Mouse (Mus musculus): Measurements from ENCODE around the gene Fcer1a. TPM values are rescaled to one million over a fixed set of nuclear protein-coding genes. Genes with fewer than 3 reads are reported as not detected.

Fcer1a gene
- total RNA-seq, 1 experiment, result not detected

- H3K9me3 ChIP-seq (ENCODE audit: control insufficient read depth, insufficient read depth, low read depth, low read length), result no peaks in the 10 kb centered on the region
- no peaks in the 10 kb centered on the region for H3K4me1 ChIP-seq (ENCODE audit: control insufficient read depth in 2 of 2, insufficient read depth in 2 of 2, low read length in 2 of 2, poor library complexity in 1 of 2)
- in situ Hi-C loops (cut with MboI; ENCODE audit: low sequenced_read_pairs in 2 of 2, unreplicated experiment in 2 of 2), result no loop called here
- no peaks in the 10 kb centered on the region for H3K36me3 ChIP-seq (ENCODE audit: control insufficient read depth, insufficient read depth, low read length, poor library complexity, severe bottlenecking)
- TF ChIP-seq MAFK (IDR thresholded peaks at IDR 0.05; ENCODE audit: insufficient read depth, low read depth, low read length) (no peak), ZNF384 (IDR thresholded peaks at IDR 0.05; ENCODE audit: low read depth, low read length) (no peak), HCFC1 (IDR thresholded peaks at IDR 0.05; ENCODE audit: borderline replicate concordance, insufficient read depth, low read length) (no peak), ZC3H11A (IDR thresholded peaks at IDR 0.05; ENCODE audit: borderline replicate concordance, low read depth, low read length) (no peak), CHD2 (IDR thresholded peaks at IDR 0.05; ENCODE audit: low read depth, low read length) (no peak)
- no peak within 1 kb of the TSS for H3K9ac ChIP-seq (ENCODE audit: insufficient read depth, low read depth, low read length, poor library complexity, severe bottlenecking)
- H3K27ac ChIP-seq (ENCODE audit: insufficient read depth, low read depth, low read length, poor library complexity, severe bottlenecking), result no peak within 1 kb of the TSS
- DNase-seq (ENCODE audit: low read depth, low spot score), result no peak
- no peak within 1 kb of the TSS for H3K4me3 ChIP-seq (ENCODE audit: insufficient read depth in 1 of 2, low read depth in 1 of 2, low read length in 2 of 2, poor library complexity in 1 of 2, severe bottlenecking in 1 of 2)
Observed at GRCm38 (mm10) chr1:173212092-173212491, 14.9 kb downstream of the Fcer1a start, which contains the start of gene Olfr1404. Gene Olfr1404, plus strand, starts transcription at chr1:173212392.

- Histone ChIP-seq H3K4me1 (ENCODE audit: control insufficient read depth in 2 of 2, insufficient read depth in 2 of 2, low read length in 2 of 2, poor library complexity in 1 of 2) (no peaks in the 10 kb centered on the region), H3K9ac (ENCODE audit: insufficient read depth, low read depth, low read length, poor library complexity, severe bottlenecking) (no peak within 1 kb of the TSS), H3K36me3 (ENCODE audit: control insufficient read depth, insufficient read depth, low read length, poor library complexity, severe bottlenecking) (no peaks in the 10 kb centered on the region), H3K27ac (ENCODE audit: insufficient read depth, low read depth, low read length, poor library complexity, severe bottlenecking) (no peak within 1 kb of the TSS), H3K9me3 (ENCODE audit: control insufficient read depth, insufficient read depth, low read depth, low read length) (no peaks in the 10 kb centered on the region), H3K4me3 (ENCODE audit: insufficient read depth in 1 of 2, low read depth in 1 of 2, low read length in 2 of 2, poor library complexity in 1 of 2, severe bottlenecking in 1 of 2) (no peak within 1 kb of the TSS)
- no peak for DNase-seq (ENCODE audit: low read depth, low spot score)
- TF ChIP-seq ZC3H11A (IDR thresholded peaks at IDR 0.05; ENCODE audit: borderline replicate concordance, low read depth, low read length), result no peak
- TF ChIP-seq HCFC1 (IDR thresholded peaks at IDR 0.05; ENCODE audit: borderline replicate concordance, insufficient read depth, low read length), result no peak
- TF ChIP-seq CHD2 (IDR thresholded peaks at IDR 0.05; ENCODE audit: low read depth, low read length), result no peak
- TF ChIP-seq MAFK (IDR thresholded peaks at IDR 0.05; ENCODE audit: insufficient read depth, low read depth, low read length), result no peak
- TF ChIP-seq ZNF384 (IDR thresholded peaks at IDR 0.05; ENCODE audit: low read depth, low read length), result no peak
- in situ Hi-C loops (cut with MboI; ENCODE audit: low sequenced_read_pairs in 2 of 2, unreplicated experiment in 2 of 2), result no loop called here
Observed at GRCm38 (mm10) chr1:173197508-173197907, 29.5 kb downstream of the Fcer1a start, which contains the start of gene Olfr218. Gene Olfr218, plus strand, starts transcription at chr1:173197808.

- Histone ChIP-seq H3K36me3 (ENCODE audit: control insufficient read depth, insufficient read depth, low read length, poor library complexity, severe bottlenecking) (no peaks in the 10 kb centered on the region), H3K9ac (ENCODE audit: insufficient read depth, low read depth, low read length, poor library complexity, severe bottlenecking) (no peak overlapping the region), H3K4me3 (ENCODE audit: insufficient read depth in 1 of 2, low read depth in 1 of 2, low read length in 2 of 2, poor library complexity in 1 of 2, severe bottlenecking in 1 of 2) (no peak overlapping the region), H3K9me3 (ENCODE audit: control insufficient read depth, insufficient read depth, low read depth, low read length) (no peaks in the 10 kb centered on the region), H3K4me1 (ENCODE audit: control insufficient read depth in 2 of 2, insufficient read depth in 2 of 2, low read length in 2 of 2, poor library complexity in 1 of 2) (no peaks in the 10 kb centered on the region), H3K27ac (ENCODE audit: insufficient read depth, low read depth, low read length, poor library complexity, severe bottlenecking) (no peak overlapping the region)
- no peak for DNase-seq (ENCODE audit: low read depth, low spot score)
- TF ChIP-seq MAFK (IDR thresholded peaks at IDR 0.05; ENCODE audit: insufficient read depth, low read depth, low read length) (no peak), ZC3H11A (IDR thresholded peaks at IDR 0.05; ENCODE audit: borderline replicate concordance, low read depth, low read length) (no peak), ZNF384 (IDR thresholded peaks at IDR 0.05; ENCODE audit: low read depth, low read length) (no peak), CHD2 (IDR thresholded peaks at IDR 0.05; ENCODE audit: low read depth, low read length) (no peak), HCFC1 (IDR thresholded peaks at IDR 0.05; ENCODE audit: borderline replicate concordance, insufficient read depth, low read length) (no peak)
- in situ Hi-C loops (cut with MboI; ENCODE audit: low sequenced_read_pairs in 2 of 2, unreplicated experiment in 2 of 2), result no loop called here
Observed at GRCm38 (mm10) chr1:173196359-173196758, 30.7 kb downstream of the Fcer1a start.

GRCm38 (mm10) chr1:173192059-173192458 lies 35.0 kb downstream of the Fcer1a start:
- Histone ChIP-seq H3K27ac (ENCODE audit: insufficient read depth, low read depth, low read length, poor library complexity, severe bottlenecking) (no peak overlapping the region), H3K9me3 (ENCODE audit: control insufficient read depth, insufficient read depth, low read depth, low read length) (no peaks in the 10 kb centered on the region), H3K36me3 (ENCODE audit: control insufficient read depth, insufficient read depth, low read length, poor library complexity, severe bottlenecking) (no peaks in the 10 kb centered on the region), H3K4me1 (ENCODE audit: control insufficient read depth in 2 of 2, insufficient read depth in 2 of 2, low read length in 2 of 2, poor library complexity in 1 of 2) (no peaks in the 10 kb centered on the region), H3K4me3 (ENCODE audit: insufficient read depth in 1 of 2, low read depth in 1 of 2, low read length in 2 of 2, poor library complexity in 1 of 2, severe bottlenecking in 1 of 2) (no peak overlapping the region), H3K9ac (ENCODE audit: insufficient read depth, low read depth, low read length, poor library complexity, severe bottlenecking) (no peak overlapping the region)
- in situ Hi-C loops (cut with MboI; ENCODE audit: low sequenced_read_pairs in 2 of 2, unreplicated experiment in 2 of 2), result no loop called here
- no peak for DNase-seq (ENCODE audit: low read depth, low spot score)
- no peak for TF ChIP-seq HCFC1 (IDR thresholded peaks at IDR 0.05; ENCODE audit: borderline replicate concordance, insufficient read depth, low read length)
- TF ChIP-seq CHD2 (IDR thresholded peaks at IDR 0.05; ENCODE audit: low read depth, low read length), result no peak
- no peak for TF ChIP-seq ZNF384 (IDR thresholded peaks at IDR 0.05; ENCODE audit: low read depth, low read length)
- TF ChIP-seq MAFK (IDR thresholded peaks at IDR 0.05; ENCODE audit: insufficient read depth, low read depth, low read length), result no peak
- TF ChIP-seq ZC3H11A (IDR thresholded peaks at IDR 0.05; ENCODE audit: borderline replicate concordance, low read depth, low read length), result no peak

- H3K4me1 ChIP-seq (ENCODE audit: control insufficient read depth in 2 of 2, insufficient read depth in 2 of 2, low read length in 2 of 2, poor library complexity in 1 of 2), result no peaks in the 10 kb centered on the region
- no peak within 1 kb of the TSS for H3K27ac ChIP-seq (ENCODE audit: insufficient read depth, low read depth, low read length, poor library complexity, severe bottlenecking)
- no peak within 1 kb of the TSS for H3K4me3 ChIP-seq (ENCODE audit: insufficient read depth in 1 of 2, low read depth in 1 of 2, low read length in 2 of 2, poor library complexity in 1 of 2, severe bottlenecking in 1 of 2)
- TF ChIP-seq ZC3H11A (IDR thresholded peaks at IDR 0.05; ENCODE audit: borderline replicate concordance, low read depth, low read length) (no peak), CHD2 (IDR thresholded peaks at IDR 0.05; ENCODE audit: low read depth, low read length) (no peak), ZNF384 (IDR thresholded peaks at IDR 0.05; ENCODE audit: low read depth, low read length) (no peak), MAFK (IDR thresholded peaks at IDR 0.05; ENCODE audit: insufficient read depth, low read depth, low read length) (no peak), HCFC1 (IDR thresholded peaks at IDR 0.05; ENCODE audit: borderline replicate concordance, insufficient read depth, low read length) (no peak)
- DNase-seq (ENCODE audit: low read depth, low spot score), result no peak
- H3K36me3 ChIP-seq (ENCODE audit: control insufficient read depth, insufficient read depth, low read length, poor library complexity, severe bottlenecking), result no peaks in the 10 kb centered on the region
- in situ Hi-C loops (cut with MboI; ENCODE audit: low sequenced_read_pairs in 2 of 2, unreplicated experiment in 2 of 2), result no loop called here
- H3K9ac ChIP-seq (ENCODE audit: insufficient read depth, low read depth, low read length, poor library complexity, severe bottlenecking), result no peak within 1 kb of the TSS
- H3K9me3 ChIP-seq (ENCODE audit: control insufficient read depth, insufficient read depth, low read depth, low read length), result no peaks in the 10 kb centered on the region
Observed at GRCm38 (mm10) chr1:173190540-173190939, 36.5 kb downstream of the Fcer1a start, which contains the start of gene Olfr1406. Gene Olfr1406, minus strand, starts transcription at chr1:173190640.

Data from ES-E14 (cell line).